Mouse (Mus musculus): ENCODE measurements around the gene Cyb561. TPM values are rescaled to one million over a fixed set of nuclear protein-coding genes. Genes with fewer than 3 reads are reported as not detected.

Gene Cyb561
- polyA plus RNA-seq (2015; fragmentation: Nextera tagmentation; extraction: Ambion mirVana): 35.5 and 37.6 TPM in 2 replicates

DNA sequence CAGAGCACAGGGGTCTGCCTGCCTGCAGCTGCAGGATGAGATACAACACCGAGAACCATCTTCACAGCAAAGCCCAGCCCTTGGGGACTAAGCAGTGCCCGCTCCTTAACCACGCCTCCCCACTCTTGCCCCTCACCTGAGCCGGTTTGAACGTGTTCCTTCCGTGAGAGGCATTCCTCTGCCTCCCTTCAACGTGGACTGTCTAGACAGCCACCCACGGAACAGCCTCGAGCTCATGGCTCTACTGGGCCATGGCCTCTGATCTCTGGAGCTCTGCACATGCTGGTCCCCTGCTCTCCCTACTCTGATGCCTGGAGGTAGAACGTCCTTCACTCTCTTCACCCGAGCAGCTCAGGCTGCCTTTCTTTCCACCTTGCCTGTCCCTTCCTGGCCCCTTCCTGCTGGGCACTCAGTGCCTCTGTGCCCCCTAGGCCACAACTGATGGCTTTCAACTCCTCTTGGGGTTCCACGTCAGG, at the start of gene Cyb561:
TSS of gene Cyb561 (minus strand) at position 426 of the 476 bp plus-strand sequence.
- WGBS: 86% methylated on average over 12 of the region's 12 CpGs
- no peak within 1 kb of the TSS for H3K4me3 ChIP-seq (replicated peaks)
- H3K4me2 ChIP-seq (replicated peaks): no peak within 1 kb of the TSS

DNA sequence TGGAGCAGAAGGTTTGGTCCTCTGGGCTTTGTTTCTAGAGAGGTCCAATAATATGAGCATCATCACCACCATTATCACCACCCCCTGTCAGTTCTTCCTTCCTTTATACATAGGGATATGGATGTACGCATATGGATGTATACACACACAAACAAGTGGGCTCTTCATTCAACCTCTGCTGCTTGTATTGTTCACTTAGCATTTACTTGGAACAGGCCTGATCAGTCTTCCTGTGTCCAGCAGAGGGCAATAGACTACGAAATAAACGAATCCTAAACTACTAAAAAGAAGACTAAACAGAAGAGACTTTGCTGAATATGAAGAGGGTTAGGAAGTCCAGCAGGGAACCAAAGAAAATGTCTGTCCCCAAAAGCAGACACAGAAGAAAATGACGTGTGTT, 48.6 kb upstream of the Cyb561 start:
- 51% methylated on average over 4 of the region's 4 CpGs for WGBS
- H3K27ac ChIP-seq: no peak overlapping the region
- H3K4me1 ChIP-seq (replicated peaks): peaks cover 7% of the 10 kb centered on the region
- ATAC-seq: no peak
- H3K4me2 ChIP-seq (replicated peaks): no peak overlapping the region
- H3K27me3 ChIP-seq: peaks cover under 1% of the 10 kb centered on the region; the same call in 1 of the 2 replicates
- H3K4me3 ChIP-seq (replicated peaks): no peak overlapping the region
- no peaks in the 10 kb centered on the region for H3K9me3 ChIP-seq
- no peak overlapping the region for H3K9ac ChIP-seq (replicated peaks)
- no peaks in the 10 kb centered on the region for H3K36me3 ChIP-seq

More for the DNA sequence above, at the start of gene Cyb561:
- no peak for ATAC-seq
- no peak within 1 kb of the TSS for H3K9ac ChIP-seq (replicated peaks)
- H3K27me3 ChIP-seq: no peaks in the 10 kb centered on the region
- H3K27ac ChIP-seq: no peak within 1 kb of the TSS
- no peaks in the 10 kb centered on the region for H3K36me3 ChIP-seq
- H3K4me1 ChIP-seq (replicated peaks): no peaks in the 10 kb centered on the region
- H3K9me3 ChIP-seq: no peaks in the 10 kb centered on the region

DNA sequence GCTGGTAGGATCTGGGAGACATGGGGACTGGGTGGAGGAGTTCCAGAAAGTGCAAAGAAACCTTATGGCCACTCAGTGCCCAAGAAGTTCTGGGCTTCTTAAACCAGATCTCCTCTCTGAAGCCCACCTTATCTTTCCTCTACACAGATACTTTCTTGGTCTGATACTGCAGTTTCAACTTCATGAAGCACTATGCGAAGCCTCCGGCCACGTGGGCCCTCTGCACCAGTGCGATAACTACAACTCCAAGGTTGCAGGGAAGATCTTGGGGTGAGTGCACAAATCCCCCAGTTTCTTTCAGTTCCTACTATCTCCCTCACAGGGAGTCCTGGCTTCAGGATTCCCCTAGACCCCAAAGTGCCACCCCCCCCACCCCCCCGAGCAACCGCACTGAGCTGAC, 46.9 kb upstream of the Cyb561 start:
- no peaks in the 10 kb centered on the region for H3K27me3 ChIP-seq
- no peaks in the 10 kb centered on the region for H3K9me3 ChIP-seq
- H3K4me1 ChIP-seq (replicated peaks): no peaks in the 10 kb centered on the region
- no peak overlapping the region for H3K27ac ChIP-seq
- 97% methylated on average over 6 of the region's 6 CpGs for WGBS
- no peak overlapping the region for H3K9ac ChIP-seq (replicated peaks)
- no peak overlapping the region for H3K4me2 ChIP-seq (replicated peaks)
- no peak overlapping the region for H3K4me3 ChIP-seq (replicated peaks)
- no peak for ATAC-seq
- H3K36me3 ChIP-seq: no peaks in the 10 kb centered on the region

DNA sequence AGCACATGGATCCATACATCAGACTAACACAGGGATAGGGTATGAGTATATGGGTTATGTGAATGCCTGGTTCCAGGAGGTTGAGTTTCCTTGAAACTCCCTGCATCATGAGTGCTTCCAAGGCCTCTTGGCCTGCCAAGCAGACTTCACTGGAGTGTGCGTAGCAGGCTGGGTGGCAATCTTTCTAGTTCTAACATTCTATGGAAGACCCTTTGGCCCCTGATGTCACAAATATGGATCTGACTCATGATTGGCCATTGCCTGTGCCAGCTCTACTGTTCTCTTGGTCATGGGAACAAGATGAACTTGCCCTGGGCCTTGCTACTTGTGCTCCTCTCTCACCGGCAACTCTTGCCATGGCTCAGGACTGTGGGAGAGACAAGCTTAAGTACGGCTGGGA, 41.2 kb upstream of the Cyb561 start, which contains the start of gene Ace3:
TSS of gene Ace3 (plus strand) at position 301 of the 400 bp plus-strand sequence.
- WGBS: 97% methylated on average over 3 of the region's 3 CpGs

DNA sequence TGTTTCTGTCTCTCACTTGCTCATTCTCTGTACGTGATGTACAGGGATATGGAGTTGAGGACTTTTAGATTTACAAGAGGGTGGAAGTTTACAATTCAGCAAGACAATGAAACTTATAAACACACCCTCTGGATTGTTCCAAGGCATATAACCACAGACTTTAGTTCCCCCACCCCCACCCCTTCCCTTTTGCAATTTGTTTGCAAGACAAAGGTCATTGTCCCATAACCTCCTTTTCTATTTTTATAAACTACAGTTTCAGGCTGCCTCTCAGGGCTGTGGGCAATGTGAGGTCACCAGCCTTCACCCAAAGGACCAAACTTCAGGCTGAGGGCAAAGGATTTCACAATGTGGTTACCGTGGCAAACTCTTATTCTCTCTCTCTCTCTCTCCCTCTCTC, 37.1 kb upstream of the Cyb561 start:
- no peak for ATAC-seq
- Histone ChIP-seq H3K9ac (replicated peaks) (no peak overlapping the region), H3K4me1 (replicated peaks) (no peaks in the 10 kb centered on the region), H3K9me3 (0 out of 2 replicates have a peak, but pooled peaks cover 2% of the 10 kb centered on the region), H3K27ac (no peak overlapping the region), H3K4me3 (replicated peaks) (no peak overlapping the region), H3K36me3 (no peaks in the 10 kb centered on the region), H3K4me2 (replicated peaks) (no peak overlapping the region), H3K27me3 (no peaks in the 10 kb centered on the region)
- 62% methylated on average over 2 of the region's 2 CpGs for WGBS

More for the DNA sequence above, 41.2 kb upstream of the Cyb561 start, which contains the start of gene Ace3:
- Histone ChIP-seq H3K4me1 (replicated peaks) (no peaks in the 10 kb centered on the region), H3K4me2 (replicated peaks) (no peak within 1 kb of the TSS), H3K36me3 (no peaks in the 10 kb centered on the region), H3K27me3 (no peaks in the 10 kb centered on the region), H3K9ac (replicated peaks) (no peak within 1 kb of the TSS), H3K9me3 (0 out of 2 replicates have a peak, but pooled peaks cover 2% of the 10 kb centered on the region), H3K27ac (no peak within 1 kb of the TSS), H3K4me3 (replicated peaks) (no peak within 1 kb of the TSS)
- no peak for ATAC-seq

DNA sequence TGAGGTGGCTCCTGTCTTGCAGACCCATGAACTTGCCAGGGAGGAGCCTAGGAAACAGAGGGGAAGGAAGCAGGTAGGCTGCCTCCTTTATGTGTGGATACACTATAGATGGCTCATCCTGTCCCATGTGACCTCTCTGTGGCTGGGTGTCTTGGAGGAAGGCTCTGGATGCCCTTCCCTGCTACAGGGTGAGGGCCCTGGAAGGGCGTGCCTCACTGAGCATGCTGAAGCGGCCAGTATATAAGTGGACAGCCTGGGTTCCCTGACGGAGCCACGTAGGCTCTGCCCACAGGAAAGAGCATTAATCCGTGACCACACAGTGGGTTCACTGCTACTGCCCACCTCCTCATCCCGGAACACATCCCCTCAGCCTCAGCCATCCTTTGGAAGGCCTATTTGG, 36.3 kb upstream of the Cyb561 start:
- H3K27ac ChIP-seq: no peak overlapping the region
- no peak overlapping the region for H3K9ac ChIP-seq (replicated peaks)

DNA sequence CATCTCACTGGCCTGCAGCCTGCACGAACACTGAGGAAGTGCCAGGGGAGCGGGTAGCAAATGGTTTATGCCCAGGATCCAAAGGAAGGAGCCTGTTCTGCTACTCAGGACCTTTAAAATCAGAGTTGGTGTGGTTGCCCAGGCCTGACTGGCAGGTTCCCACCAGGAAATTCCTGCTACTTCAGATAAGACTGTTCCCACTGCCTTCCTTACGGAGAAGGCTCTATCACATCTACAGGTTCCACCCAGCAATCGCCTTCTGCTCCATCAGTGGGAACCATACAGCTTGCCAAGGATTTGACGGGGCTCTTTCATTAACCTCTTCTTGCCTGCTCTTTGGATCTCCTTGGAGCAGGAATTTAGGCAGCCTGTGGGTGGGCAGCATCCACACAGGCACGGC, 34.3 kb upstream of the Cyb561 start:
- Histone ChIP-seq H3K9ac (replicated peaks) (no peak overlapping the region), H3K36me3 (no peaks in the 10 kb centered on the region), H3K4me3 (replicated peaks) (no peak overlapping the region), H3K4me2 (replicated peaks) (no peak overlapping the region), H3K9me3 (no peaks in the 10 kb centered on the region), H3K4me1 (replicated peaks) (no peaks in the 10 kb centered on the region), H3K27ac (no peak overlapping the region), H3K27me3 (no peaks in the 10 kb centered on the region)
- 86% methylated on average over 6 of the region's 6 CpGs for WGBS
- no peak for ATAC-seq

More for the DNA sequence above, 36.3 kb upstream of the Cyb561 start:
- H3K9me3 ChIP-seq: 0 out of 2 replicates have a peak, but pooled peaks cover 2% of the 10 kb centered on the region
- H3K4me3 ChIP-seq (replicated peaks): no peak overlapping the region
- H3K27me3 ChIP-seq: no peaks in the 10 kb centered on the region
- no peak for ATAC-seq
- H3K4me1 ChIP-seq (replicated peaks): no peaks in the 10 kb centered on the region
- H3K36me3 ChIP-seq: no peaks in the 10 kb centered on the region
- H3K4me2 ChIP-seq (replicated peaks): no peak overlapping the region
- WGBS: 71% methylated on average over 6 of the region's 6 CpGs

DNA sequence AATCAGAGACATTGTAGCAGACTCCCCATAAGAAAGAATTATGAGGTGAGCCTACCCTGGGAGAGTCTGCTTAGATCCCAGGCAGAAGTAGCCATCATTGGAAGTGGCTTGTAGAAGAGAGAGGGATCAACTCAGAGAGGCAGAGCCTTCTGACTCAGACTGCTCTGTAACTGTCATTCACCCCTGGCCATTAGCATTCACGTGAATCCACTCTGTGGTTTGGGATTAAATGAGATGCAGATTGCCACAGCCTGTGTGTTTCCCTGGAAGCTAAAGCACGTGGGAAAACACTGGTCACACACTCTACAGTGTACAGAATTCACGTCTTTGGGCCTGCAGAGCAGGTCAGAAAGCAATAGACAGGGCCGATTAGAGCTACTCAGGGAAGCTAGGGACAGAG, 31.3 kb upstream of the Cyb561 start:
- no peak overlapping the region for H3K27ac ChIP-seq
- H3K9me3 ChIP-seq: no peaks in the 10 kb centered on the region
- no peaks in the 10 kb centered on the region for H3K27me3 ChIP-seq
- H3K4me3 ChIP-seq (replicated peaks): no peak overlapping the region
- no peak for ATAC-seq
- WGBS: 55% methylated on average over 4 of the region's 4 CpGs
- no peak overlapping the region for H3K9ac ChIP-seq (replicated peaks)
- no peaks in the 10 kb centered on the region for H3K4me1 ChIP-seq (replicated peaks)
- H3K36me3 ChIP-seq: no peaks in the 10 kb centered on the region
- H3K4me2 ChIP-seq (replicated peaks): no peak overlapping the region

DNA sequence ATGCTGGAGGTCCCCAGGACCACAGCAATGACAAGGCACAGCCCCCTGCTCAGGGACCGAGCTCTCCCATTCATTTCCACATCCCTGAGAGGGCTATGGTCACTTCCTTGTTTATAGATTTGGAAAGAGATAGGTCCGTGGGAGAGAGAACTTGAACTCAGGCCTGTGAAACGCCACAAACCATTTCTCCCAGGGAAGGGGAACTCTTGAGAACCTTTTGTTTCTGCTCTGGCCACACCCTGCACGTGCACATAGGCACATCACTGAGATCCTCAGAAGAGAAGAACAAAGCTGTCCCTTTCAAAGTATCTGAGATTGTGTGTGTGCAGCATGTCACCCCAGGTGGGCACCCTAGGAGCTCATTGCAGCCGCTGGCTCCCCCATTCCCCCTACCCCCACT, 25.5 kb upstream of the Cyb561 start:
- Histone ChIP-seq H3K4me3 (replicated peaks) (no peak overlapping the region), H3K9me3 (no peaks in the 10 kb centered on the region), H3K4me2 (replicated peaks) (no peak overlapping the region), H3K36me3 (no peaks in the 10 kb centered on the region), H3K9ac (replicated peaks) (no peak overlapping the region), H3K27ac (no peak overlapping the region), H3K4me1 (replicated peaks) (no peaks in the 10 kb centered on the region), H3K27me3 (no peaks in the 10 kb centered on the region)
- ATAC-seq: no peak
- WGBS: 76% methylated on average over 5 of the region's 5 CpGs

DNA sequence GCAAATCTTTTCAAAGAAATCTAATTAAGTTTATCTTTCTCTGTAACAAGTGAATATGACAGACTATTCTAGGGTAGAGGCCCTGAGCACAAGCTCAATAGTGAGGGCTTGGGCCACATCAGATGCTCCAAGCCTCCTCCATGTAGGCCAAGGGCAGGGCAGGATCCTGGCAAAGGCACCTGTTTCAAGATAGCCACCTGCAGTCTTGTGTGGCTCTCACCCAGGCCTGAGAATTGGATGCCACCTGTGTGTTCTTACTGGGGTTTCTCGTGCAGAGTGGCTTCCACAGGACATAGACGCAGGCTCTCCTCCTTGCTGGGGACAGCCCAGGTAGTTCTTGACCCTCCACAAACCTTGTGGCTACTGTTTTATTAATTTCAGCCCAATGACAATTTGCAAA, 25.1 kb upstream of the Cyb561 start:
- H3K9ac ChIP-seq (replicated peaks): no peak overlapping the region
- WGBS: 92% methylated on average over 2 of the region's 2 CpGs

DNA sequence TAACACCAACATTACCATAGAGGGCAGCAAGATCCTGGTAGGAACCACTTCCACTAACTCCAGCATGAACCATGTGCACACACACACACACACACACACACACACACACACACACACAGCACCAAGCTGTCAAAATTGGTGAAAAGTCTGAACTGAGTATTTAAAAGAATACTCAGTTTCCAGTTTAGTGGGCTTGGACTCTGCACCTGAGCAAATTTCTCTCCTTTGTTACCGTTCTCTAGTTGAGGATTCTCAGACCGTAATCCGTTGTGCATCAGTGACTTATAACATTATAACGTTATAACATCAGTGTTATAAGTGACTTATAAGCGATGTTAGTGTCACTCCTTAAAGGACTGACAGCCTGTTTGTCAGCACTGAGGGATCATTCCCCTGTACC, 22.5 kb upstream of the Cyb561 start:
- Histone ChIP-seq H3K27me3 (peaks cover 5% of the 10 kb centered on the region; the same call in 1 of the 2 replicates), H3K27ac (no peak overlapping the region), H3K36me3 (no peaks in the 10 kb centered on the region), H3K9me3 (no peaks in the 10 kb centered on the region), H3K9ac (replicated peaks) (no peak overlapping the region), H3K4me2 (replicated peaks) (no peak overlapping the region), H3K4me3 (replicated peaks) (no peak overlapping the region), H3K4me1 (replicated peaks) (no peaks in the 10 kb centered on the region)
- WGBS: 94% methylated on average over 5 of the region's 5 CpGs
- no peak for ATAC-seq

More for the DNA sequence above, 25.1 kb upstream of the Cyb561 start:
- Histone ChIP-seq H3K27me3 (no peaks in the 10 kb centered on the region), H3K4me3 (replicated peaks) (no peak overlapping the region), H3K36me3 (no peaks in the 10 kb centered on the region), H3K27ac (no peak overlapping the region), H3K4me1 (replicated peaks) (no peaks in the 10 kb centered on the region), H3K4me2 (replicated peaks) (no peak overlapping the region), H3K9me3 (no peaks in the 10 kb centered on the region)
- no peak for ATAC-seq

DNA sequence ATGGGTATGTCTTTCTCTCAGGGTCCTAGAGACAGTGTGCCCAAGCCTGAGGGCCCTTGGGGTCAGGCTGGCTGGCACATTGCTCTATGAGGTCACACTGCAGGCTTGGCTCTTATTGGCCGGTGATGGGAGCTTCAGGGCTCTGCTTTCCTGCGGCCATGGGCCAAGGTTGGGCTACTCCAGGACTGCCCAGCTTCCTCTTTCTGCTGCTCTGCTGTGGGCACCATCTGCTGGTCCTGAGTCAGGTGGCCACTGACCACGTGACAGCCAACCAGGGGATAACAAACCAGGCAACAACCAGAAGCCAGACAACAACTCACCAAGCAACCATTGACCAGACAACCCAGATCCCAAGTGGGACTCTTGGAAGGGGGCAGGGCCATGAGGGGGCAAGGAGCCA, 21.9 kb upstream of the Cyb561 start:
- 71% methylated on average over 3 of the region's 3 CpGs for WGBS
- Histone ChIP-seq H3K27ac (no peak overlapping the region), H3K27me3 (peaks cover 10% of the 10 kb centered on the region; the same call in 1 of the 2 replicates), H3K4me2 (replicated peaks) (no peak overlapping the region), H3K9ac (replicated peaks) (no peak overlapping the region), H3K4me1 (replicated peaks) (no peaks in the 10 kb centered on the region), H3K4me3 (replicated peaks) (no peak overlapping the region), H3K36me3 (no peaks in the 10 kb centered on the region), H3K9me3 (no peaks in the 10 kb centered on the region)
- ATAC-seq: no peak

DNA sequence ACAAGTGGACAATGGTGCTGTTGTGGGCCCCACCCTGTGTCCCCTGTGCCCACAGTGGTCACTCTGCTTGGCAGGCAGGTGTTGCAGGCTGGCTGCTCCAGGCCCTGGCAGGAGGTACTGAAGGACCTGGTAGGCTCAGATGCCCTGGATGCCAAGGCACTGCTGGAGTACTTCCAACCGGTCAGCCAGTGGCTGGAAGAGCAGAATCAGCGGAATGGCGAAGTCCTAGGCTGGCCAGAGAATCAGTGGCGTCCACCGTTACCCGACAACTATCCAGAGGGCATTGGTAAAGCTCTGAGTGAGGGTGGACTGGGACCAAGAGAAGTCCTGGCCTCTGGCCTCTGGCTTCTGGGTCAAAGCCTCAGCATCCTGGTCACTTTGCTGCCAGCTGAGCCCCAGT, 21.5 kb upstream of the Cyb561 start:
- no peak for ATAC-seq
- 97% methylated on average over 6 of the region's 6 CpGs for WGBS
- H3K4me2 ChIP-seq (replicated peaks): no peak overlapping the region
- no peaks in the 10 kb centered on the region for H3K9me3 ChIP-seq
- H3K9ac ChIP-seq (replicated peaks): no peak overlapping the region
- no peak overlapping the region for H3K27ac ChIP-seq
- H3K36me3 ChIP-seq: no peaks in the 10 kb centered on the region
- H3K27me3 ChIP-seq: peaks cover 14% of the 10 kb centered on the region
- H3K4me1 ChIP-seq (replicated peaks): no peaks in the 10 kb centered on the region
- H3K4me3 ChIP-seq (replicated peaks): no peak overlapping the region

Measured in midbrain, embryonic 13.5 days (tissue).